Mouse (Mus musculus): Measurements from ENCODE around the gene Eif2b5. TPM values are rescaled to one million over a fixed set of nuclear protein-coding genes. Genes with fewer than 3 reads are reported as not detected.

The Eif2b5 gene
- polyA plus RNA-seq, 1 experiment from 2014 or later = 125 TPM

DNA sequence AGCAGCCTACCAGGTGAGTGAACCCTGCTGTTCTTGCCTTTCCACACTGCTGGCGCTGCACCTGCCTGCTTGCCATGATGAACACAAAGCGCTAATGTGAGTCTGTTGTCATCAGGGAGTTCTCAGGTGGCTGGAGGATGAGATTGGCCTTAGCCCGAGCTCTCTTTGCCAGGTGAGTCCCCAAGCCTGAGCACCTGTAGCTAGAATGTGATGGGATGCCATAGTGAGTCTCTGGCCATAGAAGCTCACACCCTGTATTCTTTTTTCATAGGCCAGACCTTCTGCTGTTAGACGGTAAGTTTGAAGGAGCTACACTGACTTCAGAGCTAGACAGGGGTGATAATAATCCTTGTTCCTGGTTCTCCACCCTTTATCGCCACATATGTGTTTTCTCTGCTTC, 53.1 kb downstream of the Eif2b5 start:
- Histone ChIP-seq H3K27ac (no peak overlapping the region), H3K4me3 (no peak overlapping the region), H3K4me1 (peaks cover 16% of the 10 kb centered on the region), H3K27me3 (ENCODE audit: insufficient read depth, poor library complexity, severe bottlenecking) (no peaks in the 10 kb centered on the region), H3K9me3 (no peaks in the 10 kb centered on the region), H3K36me3 (peaks cover 56% of the 10 kb centered on the region)
- DNase-seq (ENCODE audit: low spot score) = no peak
- 95% methylated on average over 5 of the region's 5 CpGs for WGBS

DNA sequence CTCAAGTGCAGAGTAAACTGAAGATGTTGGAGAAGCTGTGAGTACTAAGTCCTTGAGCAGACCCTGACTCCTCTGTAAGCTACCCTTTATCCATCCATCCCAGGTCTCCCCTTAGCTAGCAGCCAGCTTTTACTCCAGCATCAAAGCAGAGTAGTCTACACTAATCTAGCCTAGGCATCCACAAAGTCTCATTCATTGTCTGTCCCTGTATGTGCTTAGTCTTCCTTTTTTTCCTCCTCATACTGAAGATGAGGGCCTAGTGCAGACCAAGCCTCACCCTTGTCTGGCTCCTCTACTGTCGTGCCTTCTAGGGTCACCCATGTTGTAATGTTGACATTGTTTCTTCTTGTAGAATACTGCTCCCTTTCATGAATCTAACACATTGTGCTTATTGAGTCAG, 54.0 kb downstream of the Eif2b5 start:
- Histone ChIP-seq H3K27ac (no peak overlapping the region), H3K27me3 (ENCODE audit: insufficient read depth, poor library complexity, severe bottlenecking) (no peaks in the 10 kb centered on the region), H3K4me3 (no peak overlapping the region), H3K36me3 (peaks cover 61% of the 10 kb centered on the region), H3K9me3 (no peaks in the 10 kb centered on the region), H3K4me1 (peaks cover 13% of the 10 kb centered on the region)
- no peak for DNase-seq (ENCODE audit: low spot score)
- 86% methylated on average over 1 of the region's 1 CpGs for WGBS

DNA sequence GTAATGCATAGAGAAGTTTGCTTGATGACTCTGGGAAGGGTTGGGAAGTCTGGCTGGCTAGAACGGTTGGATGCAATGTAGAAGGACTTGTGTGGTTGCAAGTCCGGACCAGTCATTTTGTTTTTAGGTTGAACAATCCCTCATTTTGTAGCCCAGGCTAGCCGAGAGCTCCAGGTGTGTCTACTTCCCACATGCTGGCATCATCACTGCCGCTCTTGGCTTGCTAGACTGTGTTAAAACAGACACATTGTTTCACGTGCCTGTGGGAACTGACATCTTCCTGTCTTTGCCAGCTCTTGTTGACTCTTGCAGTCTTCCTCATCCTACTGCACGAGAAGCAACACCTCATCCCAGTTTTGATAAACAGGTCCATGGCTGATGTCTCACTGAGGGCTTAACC, 56.4 kb downstream of the Eif2b5 start:
- whole genome bisulfite sequencing = 89% methylated on average over 6 of the region's 6 CpGs
- H3K36me3 ChIP-seq = peaks cover 81% of the 10 kb centered on the region
- no peaks in the 10 kb centered on the region for H3K9me3 ChIP-seq
- no peaks in the 10 kb centered on the region for H3K4me1 ChIP-seq
- no peaks in the 10 kb centered on the region for H3K27me3 ChIP-seq (ENCODE audit: insufficient read depth, poor library complexity, severe bottlenecking)
- H3K27ac ChIP-seq = no peak overlapping the region
- no peak overlapping the region for H3K4me3 ChIP-seq
- DNase-seq (ENCODE audit: low spot score) = no peak

DNA sequence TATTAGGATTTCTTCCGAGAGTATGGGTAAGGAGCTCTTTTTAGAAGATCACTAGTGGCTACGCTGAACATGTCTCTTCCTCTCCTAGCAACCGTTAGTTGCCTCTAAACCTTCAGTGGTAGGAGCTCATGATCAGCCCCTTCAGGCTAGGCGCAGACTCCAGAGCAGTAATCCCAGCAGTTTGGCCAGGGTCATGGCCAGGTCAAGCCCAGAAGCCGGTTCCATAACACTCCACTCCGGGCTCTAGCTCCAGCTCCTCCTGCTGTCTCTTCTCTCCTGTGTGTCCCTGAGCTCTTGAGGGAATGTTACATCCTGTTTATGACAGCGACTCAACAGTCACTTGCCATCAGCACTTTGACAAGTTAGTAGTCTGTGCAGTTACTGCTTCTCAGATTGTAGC, 58.8 kb downstream of the Eif2b5 start:
- no peaks in the 10 kb centered on the region for H3K9me3 ChIP-seq
- 78% methylated on average over 7 of the region's 7 CpGs for WGBS
- peaks cover 82% of the 10 kb centered on the region for H3K36me3 ChIP-seq

More for the DNA sequence above, 58.8 kb downstream of the Eif2b5 start:
- DNase-seq (ENCODE audit: low spot score) = no peak
- Histone ChIP-seq H3K4me3 (no peak overlapping the region), H3K4me1 (no peaks in the 10 kb centered on the region), H3K27me3 (ENCODE audit: insufficient read depth, poor library complexity, severe bottlenecking) (no peaks in the 10 kb centered on the region), H3K27ac (no peak overlapping the region)

Other genes with a start within 250 kb of the Eif2b5 start
- gene Parl, start 196.4 kb upstream of the Eif2b5 start, polyA plus RNA-seq (2016; fragmentation: Nextera tagmentation; extraction: Ambion mirVana) = 97.5 and 115 TPM in 2 replicates
- gene Cyp2ab1, start 173.4 kb upstream of the Eif2b5 start, polyA plus RNA-seq (2016; fragmentation: Nextera tagmentation; extraction: Ambion mirVana) = not detected in 2 replicates
- gene Abcc5, start 72.4 kb upstream of the Eif2b5 start, polyA plus RNA-seq (2016; fragmentation: Nextera tagmentation; extraction: Ambion mirVana) = 60.6 and 65.7 TPM in 2 replicates
- gene Dvl3, start 18.2 kb downstream of the Eif2b5 start, polyA plus RNA-seq (2016; fragmentation: Nextera tagmentation; extraction: Ambion mirVana) = 24.0 and 28.6 TPM in 2 replicates
- gene Ap2m1, start 36.7 kb downstream of the Eif2b5 start, polyA plus RNA-seq (2016; fragmentation: Nextera tagmentation; extraction: Ambion mirVana) = 529 and 565 TPM in 2 replicates
- 49.9 and 51.7 TPM in 2 replicates for gene Abcf3, start 49.8 kb downstream of the Eif2b5 start, polyA plus RNA-seq (2016; fragmentation: Nextera tagmentation; extraction: Ambion mirVana)
- 0.21 and 0.57 TPM in 2 replicates for gene Vwa5b2, start 90.7 kb downstream of the Eif2b5 start, polyA plus RNA-seq (2016; fragmentation: Nextera tagmentation; extraction: Ambion mirVana)
- gene Eef1akmt4, start 112.8 kb downstream of the Eif2b5 start, polyA plus RNA-seq (2016; fragmentation: Nextera tagmentation; extraction: Ambion mirVana) = 29.9 and 39.5 TPM in 2 replicates
- not detected in 2 replicates for gene Gm49333, start 112.8 kb downstream of the Eif2b5 start, polyA plus RNA-seq (2016; fragmentation: Nextera tagmentation; extraction: Ambion mirVana)
- gene Alg3, start 112.9 kb downstream of the Eif2b5 start, polyA plus RNA-seq (2016; fragmentation: Nextera tagmentation; extraction: Ambion mirVana) = 44.3 and 50.7 TPM in 2 replicates
- gene Camk2n2, start 122.5 kb downstream of the Eif2b5 start, polyA plus RNA-seq (2016; fragmentation: Nextera tagmentation; extraction: Ambion mirVana) = 0.54 and 0.83 TPM in 2 replicates
- 0.95 and 1.4 TPM in 2 replicates for gene Ece2, start 131.0 kb downstream of the Eif2b5 start, polyA plus RNA-seq (2016; fragmentation: Nextera tagmentation; extraction: Ambion mirVana)
- gene Psmd2, start 152.8 kb downstream of the Eif2b5 start, polyA plus RNA-seq (2016; fragmentation: Nextera tagmentation; extraction: Ambion mirVana) = 385 and 393 TPM in 2 replicates
- 188 and 226 TPM in 2 replicates for gene Eif4g1, start 169.5 kb downstream of the Eif2b5 start, polyA plus RNA-seq (2016; fragmentation: Nextera tagmentation; extraction: Ambion mirVana)
- gene Fam131a, start 194.4 kb downstream of the Eif2b5 start, polyA plus RNA-seq (2016; fragmentation: Nextera tagmentation; extraction: Ambion mirVana) = 2.5 TPM in 2 replicates
- 68.8 and 103 TPM in 2 replicates for gene Polr2h, start 218.8 kb downstream of the Eif2b5 start, polyA plus RNA-seq (2016; fragmentation: Nextera tagmentation; extraction: Ambion mirVana)
- gene Clcn2, start 218.9 kb downstream of the Eif2b5 start, polyA plus RNA-seq (2016; fragmentation: Nextera tagmentation; extraction: Ambion mirVana) = 4.7 and 10.3 TPM in 2 replicates
- 0.27 and 0.87 TPM in 2 replicates for gene Chrd, start 234.3 kb downstream of the Eif2b5 start, polyA plus RNA-seq (2016; fragmentation: Nextera tagmentation; extraction: Ambion mirVana)
- gene Thpo, start 235.7 kb downstream of the Eif2b5 start, polyA plus RNA-seq (2016; fragmentation: Nextera tagmentation; extraction: Ambion mirVana) = 0.49 and 1.1 TPM in 2 replicates

Measured in heart, embryonic 10.5 days (tissue).